Mouse (Mus musculus): Measurements from ENCODE around the gene Scn2a.
"Not testable (repeated sequence)": the region's sequence is repeated elsewhere in the genome, so short reads cannot be mapped to it uniquely, and the experiment has no call there.

Scn2a gene

GRCm38 (mm10) chr2:65695061-65695460, 74.5 kb downstream of the Scn2a start:
- no peak for DNase-seq (ENCODE audit: extremely low read depth, low read depth, low spot score)

- no peak for DNase-seq (ENCODE audit: extremely low read depth, low read depth, low spot score)
Observed at GRCm38 (mm10) chr2:65700246-65700645, 79.7 kb downstream of the Scn2a start.

- no peak for DNase-seq (ENCODE audit: extremely low read depth, low read depth, low spot score)
Observed at GRCm38 (mm10) chr2:65701175-65701574, 80.6 kb downstream of the Scn2a start.

GRCm38 (mm10) chr2:65722219-65722800, 101.7 kb downstream of the Scn2a start:
- no peak for DNase-seq (ENCODE audit: extremely low read depth, low read depth, low spot score)

GRCm38 (mm10) chr2:65745400-65745799, 124.8 kb downstream of the Scn2a start:
- no peak for DNase-seq (ENCODE audit: extremely low read depth, low read depth, low spot score)

- no peak for DNase-seq (ENCODE audit: extremely low read depth, low read depth, low spot score)
Observed at GRCm38 (mm10) chr2:65782442-65782841, 161.9 kb downstream of the Scn2a start.

- no peak for DNase-seq (ENCODE audit: extremely low read depth, low read depth, low spot score)
Observed at GRCm38 (mm10) chr2:65783392-65783791, 162.8 kb downstream of the Scn2a start.

GRCm38 (mm10) chr2:65792516-65792915, 171.9 kb downstream of the Scn2a start:
- no peak for DNase-seq (ENCODE audit: extremely low read depth, low read depth, low spot score)

GRCm38 (mm10) chr2:65793593-65793992, 173.0 kb downstream of the Scn2a start:
- DNase-seq (ENCODE audit: extremely low read depth, low read depth, low spot score) = no peak

GRCm38 (mm10) chr2:65801054-65801709, 180.6 kb downstream of the Scn2a start:
- no peak for DNase-seq (ENCODE audit: extremely low read depth, low read depth, low spot score)

- DNase-seq (ENCODE audit: extremely low read depth, low read depth, low spot score) = no peak
Observed at GRCm38 (mm10) chr2:65806556-65806955, 186.0 kb downstream of the Scn2a start.

- DNase-seq (ENCODE audit: extremely low read depth, low read depth, low spot score) = not testable (repeated sequence)
Observed at GRCm38 (mm10) chr2:65811203-65811602, 190.6 kb downstream of the Scn2a start.

Data from fat pad, adult 2 months (tissue).